Mouse (Mus musculus): ENCODE measurements at regions not wholly inside any gene's neighbourhood (a gene's known extent, or its start where the extent isn't known, plus 50 kb on each side); places are given as distances from the start of the nearest gene placed in this dataset.

DNA sequence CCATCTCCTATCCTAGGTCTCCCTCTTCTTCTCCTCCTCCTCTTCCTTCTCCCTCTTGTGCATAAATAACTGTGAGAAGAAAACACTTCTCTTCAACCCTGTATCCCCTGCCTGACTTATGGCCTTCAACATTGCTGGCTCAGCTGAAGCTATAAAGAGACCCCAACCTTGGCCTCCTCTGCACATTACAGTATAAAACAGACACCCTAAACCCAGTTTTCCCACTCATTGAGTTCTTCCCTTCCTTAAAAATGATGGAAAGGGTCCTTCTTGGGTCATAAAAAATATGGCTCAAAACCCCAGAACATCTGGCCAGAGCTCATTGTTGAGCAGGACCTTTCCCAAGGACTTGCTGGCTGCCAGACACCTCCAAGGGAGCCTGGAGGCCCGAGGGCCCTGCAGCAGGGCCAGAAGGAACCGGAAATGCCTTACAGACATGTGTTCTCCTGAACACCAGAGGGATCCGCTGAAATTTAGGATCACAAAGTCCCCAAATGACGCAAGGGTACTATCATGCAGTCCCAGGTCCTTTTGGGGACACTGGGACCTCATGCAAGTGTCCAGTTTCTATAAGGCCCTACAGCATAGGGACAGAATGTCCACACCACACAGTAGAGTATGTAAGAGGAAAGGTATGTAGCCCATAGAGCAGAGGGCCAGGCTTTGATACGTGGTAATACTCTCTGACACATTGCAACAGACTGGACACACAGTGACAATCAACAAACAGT is 109.9 kb upstream of the Gm14444 start:
- no peak for TF ChIP-seq GATA1 (IDR thresholded peaks at IDR 0.05; ENCODE audit: borderline replicate concordance, low read length)
- TF ChIP-seq FLI1 (IDR thresholded peaks at IDR 0.05; ENCODE audit: low read length) = no peak
